In the genomic region with DNA sequence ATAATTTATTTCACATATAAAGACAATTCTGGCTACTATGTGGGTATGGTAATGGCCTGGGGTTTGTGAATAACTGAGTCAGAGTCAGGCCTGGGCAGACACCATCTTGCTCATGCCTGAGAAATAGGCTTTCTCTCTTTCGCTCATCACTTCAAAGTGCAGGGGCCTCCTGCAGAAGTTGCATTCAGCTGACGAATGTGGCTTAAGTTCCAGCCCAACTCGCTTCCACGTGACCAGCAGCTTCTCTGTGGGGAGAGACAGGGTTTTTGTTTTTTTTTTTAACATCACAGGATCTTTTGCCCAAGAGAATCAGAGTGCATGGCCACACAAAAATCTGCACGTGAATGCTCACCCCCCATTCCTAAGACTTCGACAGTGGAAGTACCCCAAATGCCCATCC, we compare ENCODE assay signal across 24 mouse cellular contexts.
"Had no signal": no experiment of that assay in that cellular context is flagged by ENCODE, and none has a peak within 500 bp of the region (broad histone marks: within the 10 kb centered on the region; RNA-seq: fewer than 3 reads in every experiment).

No protein-coding gene starts in this region.

- DNase-seq: gastrocnemius, adult 2 months; gastrocnemius, postnatal 10 days; gastrocnemius, postnatal 25 days; heart, adult 18-20 months; heart, postnatal 10 days; heart, postnatal 4 days; kidney, adult 18-20 months; kidney, adult 8-10 months; kidney, postnatal 10 days; kidney, postnatal 25 days; kidney, postnatal 4 days; layer of hippocampus, adult 9-11 months; liver; liver, embryonic 13.5 days; liver, postnatal 0 days had no signal

- H3K4me3 ChIP-seq: gastrocnemius, adult 2 months; heart, embryonic 10.5 days; heart, embryonic 12.5 days; hindbrain, embryonic 10.5 days; hindbrain, embryonic 12.5 days; intestine, embryonic 15.5 days; left cerebral cortex, adult 2 months; limb, embryonic 10.5 days; limb, embryonic 12.5 days; liver, embryonic 13.5 days; liver, embryonic 15.5 days had no signal

- H3K27ac ChIP-seq: gastrocnemius, adult 2 months; hindbrain, embryonic 10.5 days; hindbrain, embryonic 12.5 days; intestine, embryonic 15.5 days; left cerebral cortex, adult 2 months; limb, embryonic 10.5 days; limb, embryonic 12.5 days; liver, embryonic 13.5 days; liver, embryonic 15.5 days had no signal
